Mouse (Mus musculus) kidney, adult 2 months (tissue): Measurements from ENCODE around the gene Aes.

Experiments
- CTCF ChIP-seq: fragments of 200-500 bp; conservative IDR thresholded peaks from 2 replicates; pipeline ENCODE4 v1.5.1; 2011; ENCODE audit warnings: low read depth, mild to moderate bottlenecking, control low read depth, low read length, moderate library complexity, mixed read lengths; ENCODE audit not compliant: insufficient read depth, insufficient read length
- POLR2A ChIP-seq: fragments of 200-500 bp; IDR thresholded peaks from one replicate; pipeline ENCODE4 v1.6.1; 2011; ENCODE audit warnings: low read depth, low read length, control low read depth

- no peak for TF ChIP-seq CTCF
- no peak for TF ChIP-seq POLR2A
Observed at GRCm38 (mm10) chr10:81545161-81545747, 14.0 kb upstream of the Aes start, which contains the start of gene Gna11.
